Mouse (Mus musculus): Measurements from ENCODE around the gene Prex1. TPM values are rescaled to one million over a fixed set of nuclear protein-coding genes. Genes with fewer than 3 reads are reported as not detected.
A peak's percentile ranks its signal among the peaks of the same experiment; 100 is the strongest.

Gene Prex1
- polyA plus RNA-seq, 1 experiment from 2014 or later: 38.8 TPM

GRCm38 (mm10) chr2:166575419-166575818 lies 138.2 kb downstream of the Prex1 start:
- Histone ChIP-seq H3K27me3 (no peaks in the 10 kb centered on the region), H3K4me1 (no peaks in the 10 kb centered on the region), H3K36me3 (peaks cover 10% of the 10 kb centered on the region; the same call in 1 of the 2 replicates), H3K9me3 (no peaks in the 10 kb centered on the region), H3K4me3 (no peak overlapping the region), H3K27ac (replicated peaks) (0 out of 2 replicates have a peak overlapping the region, but pooled peaks have one; percentile 4), H3K4me2 (replicated peaks) (no peak overlapping the region), H3K9ac (replicated peaks) (no peak overlapping the region)
- 57% methylated on average over 17 of the region's 17 CpGs for WGBS
- 0 out of 2 replicates have a peak, but pooled peaks have one; percentile 33 for ATAC-seq (replicated peaks)

- H3K36me3 ChIP-seq: peaks cover 10% of the 10 kb centered on the region; the same call in 1 of the 2 replicates
- H3K4me1 ChIP-seq: no peaks in the 10 kb centered on the region
- H3K27me3 ChIP-seq: no peaks in the 10 kb centered on the region
- ATAC-seq (replicated peaks): 0 out of 2 replicates have a peak, but pooled peaks have one; percentile 23
- no peaks in the 10 kb centered on the region for H3K9me3 ChIP-seq
- H3K27ac ChIP-seq (replicated peaks): 0 out of 2 replicates have a peak overlapping the region, but pooled peaks have one; percentile 4
- 15% methylated on average over 7 of the region's 7 CpGs for WGBS
- H3K4me3 ChIP-seq: no peak overlapping the region
- H3K9ac ChIP-seq (replicated peaks): no peak overlapping the region
- H3K4me2 ChIP-seq (replicated peaks): no peak overlapping the region
Measured at GRCm38 (mm10) chr2:166574934-166575333, 138.7 kb downstream of the Prex1 start.

GRCm38 (mm10) chr2:166573621-166574020 lies 140.0 kb downstream of the Prex1 start:
- Histone ChIP-seq H3K4me1 (no peaks in the 10 kb centered on the region), H3K36me3 (peaks cover 12% of the 10 kb centered on the region; the same call in 1 of the 2 replicates), H3K4me3 (no peak overlapping the region), H3K27me3 (no peaks in the 10 kb centered on the region), H3K9ac (replicated peaks) (no peak overlapping the region), H3K9me3 (no peaks in the 10 kb centered on the region), H3K27ac (replicated peaks) (no peak overlapping the region), H3K4me2 (replicated peaks) (no peak overlapping the region)
- 85% methylated on average over 5 of the region's 5 CpGs for WGBS
- ATAC-seq (replicated peaks): no peak

- Histone ChIP-seq H3K4me1 (no peaks in the 10 kb centered on the region), H3K4me3 (no peak overlapping the region), H3K27me3 (no peaks in the 10 kb centered on the region), H3K9me3 (no peaks in the 10 kb centered on the region), H3K27ac (replicated peaks) (no peak overlapping the region), H3K36me3 (peaks cover 14% of the 10 kb centered on the region), H3K9ac (replicated peaks) (no peak overlapping the region), H3K4me2 (replicated peaks) (no peak overlapping the region)
- ATAC-seq (replicated peaks): no peak
- WGBS: 80% methylated on average over 3 of the region's 3 CpGs
Measured at GRCm38 (mm10) chr2:166572297-166572696, 141.3 kb downstream of the Prex1 start.

- no peak overlapping the region for H3K4me3 ChIP-seq
- no peak for ATAC-seq (replicated peaks)
- H3K4me2 ChIP-seq (replicated peaks): no peak overlapping the region
- no peaks in the 10 kb centered on the region for H3K27me3 ChIP-seq
- WGBS: 92% methylated on average over 9 of the region's 9 CpGs
- no peaks in the 10 kb centered on the region for H3K9me3 ChIP-seq
- H3K9ac ChIP-seq (replicated peaks): no peak overlapping the region
- no peaks in the 10 kb centered on the region for H3K4me1 ChIP-seq
- H3K27ac ChIP-seq (replicated peaks): no peak overlapping the region
- peaks cover 22% of the 10 kb centered on the region for H3K36me3 ChIP-seq
Measured at GRCm38 (mm10) chr2:166569182-166569581, 144.4 kb downstream of the Prex1 start.

GRCm38 (mm10) chr2:166565503-166565902 lies 148.1 kb downstream of the Prex1 start:
- Histone ChIP-seq H3K9ac (replicated peaks) (no peak overlapping the region), H3K4me3 (no peak overlapping the region), H3K27ac (replicated peaks) (no peak overlapping the region), H3K4me1 (no peaks in the 10 kb centered on the region), H3K4me2 (replicated peaks) (no peak overlapping the region), H3K27me3 (no peaks in the 10 kb centered on the region), H3K36me3 (peaks cover 19% of the 10 kb centered on the region), H3K9me3 (no peaks in the 10 kb centered on the region)
- no peak for ATAC-seq (replicated peaks)
- WGBS: 73% methylated on average over 5 of the region's 5 CpGs

GRCm38 (mm10) chr2:166564455-166564854 lies 149.2 kb downstream of the Prex1 start:
- no peak overlapping the region for H3K4me2 ChIP-seq (replicated peaks)
- 3% methylated on average over 11 of the region's 11 CpGs for WGBS
- peaks cover 13% of the 10 kb centered on the region for H3K36me3 ChIP-seq
- no peaks in the 10 kb centered on the region for H3K27me3 ChIP-seq
- H3K4me3 ChIP-seq: no peak overlapping the region
- H3K9ac ChIP-seq (replicated peaks): no peak overlapping the region
- H3K4me1 ChIP-seq: peaks cover under 1% of the 10 kb centered on the region; the same call in 1 of the 2 replicates
- H3K27ac ChIP-seq (replicated peaks): no peak overlapping the region
- peak; percentile 49 for ATAC-seq (replicated peaks)
- H3K9me3 ChIP-seq: no peaks in the 10 kb centered on the region

- H3K27me3 ChIP-seq: no peaks in the 10 kb centered on the region
- 4% methylated on average over 6 of the region's 6 CpGs for WGBS
Measured at GRCm38 (mm10) chr2:166563890-166564289, 149.7 kb downstream of the Prex1 start.

GRCm38 (mm10) chr2:166563076-166563475 lies 150.6 kb downstream of the Prex1 start:
- Histone ChIP-seq H3K4me3 (no peak overlapping the region), H3K9me3 (no peaks in the 10 kb centered on the region), H3K27ac (replicated peaks) (no peak overlapping the region), H3K36me3 (peaks cover 12% of the 10 kb centered on the region; the same call in 1 of the 2 replicates), H3K27me3 (no peaks in the 10 kb centered on the region), H3K9ac (replicated peaks) (no peak overlapping the region), H3K4me2 (replicated peaks) (no peak overlapping the region), H3K4me1 (peaks cover 10% of the 10 kb centered on the region)
- 91% methylated on average over 9 of the region's 9 CpGs for WGBS
- no peak for ATAC-seq (replicated peaks)

More at GRCm38 (mm10) chr2:166563890-166564289, 149.7 kb downstream of the Prex1 start:
- Histone ChIP-seq H3K4me3 (no peak overlapping the region), H3K4me2 (replicated peaks) (no peak overlapping the region), H3K4me1 (peaks cover 6% of the 10 kb centered on the region; the same call in 1 of the 2 replicates), H3K27ac (replicated peaks) (no peak overlapping the region), H3K9me3 (no peaks in the 10 kb centered on the region), H3K36me3 (peaks cover 12% of the 10 kb centered on the region; the same call in 1 of the 2 replicates), H3K9ac (replicated peaks) (no peak overlapping the region)
- peak; percentile 54 for ATAC-seq (replicated peaks)

GRCm38 (mm10) chr2:166561781-166562180 lies 151.9 kb downstream of the Prex1 start:
- no peak overlapping the region for H3K9ac ChIP-seq (replicated peaks)
- no peak for ATAC-seq (replicated peaks)
- H3K9me3 ChIP-seq: no peaks in the 10 kb centered on the region
- no peak overlapping the region for H3K4me3 ChIP-seq
- 79% methylated on average over 7 of the region's 7 CpGs for WGBS
- no peak overlapping the region for H3K4me2 ChIP-seq (replicated peaks)
- H3K36me3 ChIP-seq: 0 out of 2 replicates have a peak, but pooled peaks cover 5% of the 10 kb centered on the region
- H3K4me1 ChIP-seq: peaks cover 12% of the 10 kb centered on the region
- H3K27me3 ChIP-seq: no peaks in the 10 kb centered on the region
- H3K27ac ChIP-seq (replicated peaks): no peak overlapping the region

- no peaks in the 10 kb centered on the region for H3K27me3 ChIP-seq
- no peak for ATAC-seq (replicated peaks)
- no peak overlapping the region for H3K4me2 ChIP-seq (replicated peaks)
- no peak overlapping the region for H3K4me3 ChIP-seq
- no peaks in the 10 kb centered on the region for H3K36me3 ChIP-seq
- WGBS: 95% methylated on average over 7 of the region's 7 CpGs
- H3K27ac ChIP-seq (replicated peaks): no peak overlapping the region
- no peaks in the 10 kb centered on the region for H3K9me3 ChIP-seq
- H3K4me1 ChIP-seq: peaks cover 12% of the 10 kb centered on the region
- no peak overlapping the region for H3K9ac ChIP-seq (replicated peaks)
Measured at GRCm38 (mm10) chr2:166560826-166561225, 152.8 kb downstream of the Prex1 start.

- no peak overlapping the region for H3K9ac ChIP-seq (replicated peaks)
- H3K27ac ChIP-seq (replicated peaks): no peak overlapping the region
- no peak for ATAC-seq (replicated peaks)
- peaks cover 12% of the 10 kb centered on the region for H3K4me1 ChIP-seq
- no peak overlapping the region for H3K4me3 ChIP-seq
- no peaks in the 10 kb centered on the region for H3K9me3 ChIP-seq
- 34% methylated on average over 10 of the region's 10 CpGs for WGBS
- H3K36me3 ChIP-seq: no peaks in the 10 kb centered on the region
- H3K4me2 ChIP-seq (replicated peaks): no peak overlapping the region
- no peaks in the 10 kb centered on the region for H3K27me3 ChIP-seq
Measured at GRCm38 (mm10) chr2:166559531-166559930, 154.1 kb downstream of the Prex1 start.

- Histone ChIP-seq H3K4me2 (replicated peaks) (no peak overlapping the region), H3K9me3 (no peaks in the 10 kb centered on the region), H3K9ac (replicated peaks) (no peak overlapping the region), H3K4me1 (peaks cover 37% of the 10 kb centered on the region), H3K27ac (replicated peaks) (no peak overlapping the region), H3K27me3 (peaks cover 6% of the 10 kb centered on the region; the same call in 1 of the 2 replicates), H3K36me3 (no peaks in the 10 kb centered on the region), H3K4me3 (no peak overlapping the region)
- no peak for ATAC-seq (replicated peaks)
- WGBS: 64% methylated on average over 2 of the region's 2 CpGs
Measured at GRCm38 (mm10) chr2:166555508-166555907, 158.1 kb downstream of the Prex1 start.
